Mouse (Mus musculus) heart, embryonic 10.5 days (tissue): Measurements from ENCODE around the gene Mpi. TPM values are rescaled to one million over a fixed set of nuclear protein-coding genes. Genes with fewer than 3 reads are reported as not detected.

Source experiments
- DNase-seq: peaks from one replicate; pipeline ENCODE4 v3.0.0-alpha.2; 2017; ENCODE audit warnings: low spot score
- H3K27ac ChIP-seq: fragments of 300-500 bp; sonication (generic); 2 replicates; pipeline ENCODE4 v1.5.1; 2016; ENCODE audit warnings: mild to moderate bottlenecking
- H3K27me3 ChIP-seq: fragments of 300-500 bp; sonication (generic); 2 replicates; pipeline ENCODE4 v1.6.1; 2016; ENCODE audit warnings: mild to moderate bottlenecking; ENCODE audit not compliant: poor library complexity, insufficient read depth, severe bottlenecking
- H3K36me3 ChIP-seq: fragments of 300-500 bp; sonication (generic); 2 replicates; pipeline ENCODE4 v1.6.1; 2016; ENCODE audit warnings: mild to moderate bottlenecking, moderate library complexity
- H3K4me1 ChIP-seq: fragments of 300-500 bp; sonication (generic); 2 replicates; pipeline ENCODE4 v1.6.1; 2016; ENCODE audit warnings: mild to moderate bottlenecking
- H3K4me3 ChIP-seq: fragments of 300-500 bp; sonication (generic); 2 replicates; pipeline ENCODE4 v1.5.1; 2016; ENCODE audit warnings: mild to moderate bottlenecking, moderate library complexity
- H3K9me3 ChIP-seq: fragments of 300-500 bp; sonication (generic); 2 replicates; pipeline ENCODE4 v1.6.1; 2016; ENCODE audit warnings: mild to moderate bottlenecking, moderate library complexity
- WGBS: fragments of 180-500 bp; shearing (Covaris S2); methylation state at CpG from one replicate; pipeline ENCODE4 v1.1.7; 2016; 5-methylcytosine and 5-hydroxymethylcytosine counted together
- polyA plus RNA-seq: library from polyadenylated mRNA; unstranded; fragments of >200 nt; fragmentation: Nextera tagmentation; extraction: Ambion mirVana; gene quantifications from 2 replicates; pipeline ENCODE4 v1.2.1, GENCODE M21; 2016

Gene Mpi
- polyA plus RNA-seq, 1 experiment from 2014 or later = 80.6 TPM

- Histone ChIP-seq H3K27ac (peak overlapping the region; percentile 85), H3K4me1 (peaks cover 53% of the 10 kb centered on the region), H3K27me3 (peaks cover 57% of the 10 kb centered on the region), H3K4me3 (peak overlapping the region; percentile 64), H3K9me3 (no peaks in the 10 kb centered on the region), H3K36me3 (no peaks in the 10 kb centered on the region)
- 3% methylated on average over 8 of the region's 8 CpGs for WGBS
- peak; percentile 97 for DNase-seq
Observed at GRCm38 (mm10) chr9:57505700-57506099, 46.9 kb downstream of the Mpi start.

DNA sequence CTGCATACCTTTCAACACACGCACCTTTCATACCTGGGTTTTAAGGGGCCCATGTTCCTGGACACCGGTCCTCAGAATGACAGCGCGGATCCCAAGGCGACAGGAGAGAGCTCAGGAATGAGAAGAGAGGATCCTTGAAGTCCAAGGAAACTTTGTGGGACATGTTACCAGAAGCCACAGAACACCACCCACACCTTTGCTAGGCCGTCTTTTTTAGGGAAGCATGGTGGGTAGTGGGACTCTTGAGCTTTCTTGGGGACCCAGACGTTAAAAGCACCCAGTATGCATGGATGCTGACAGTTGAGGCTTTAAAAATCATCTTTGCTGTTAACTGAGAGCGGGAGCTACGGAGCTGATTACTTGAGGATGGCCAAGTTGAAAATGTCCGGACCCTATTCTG lies 47.7 kb downstream of the Mpi start:
- WGBS = 39% methylated on average over 10 of the region's 10 CpGs
- no peaks in the 10 kb centered on the region for H3K9me3 ChIP-seq
- H3K27ac ChIP-seq = peak overlapping the region; percentile 85
- H3K36me3 ChIP-seq = no peaks in the 10 kb centered on the region
- H3K27me3 ChIP-seq = peaks cover 66% of the 10 kb centered on the region
- no peak for DNase-seq
- H3K4me1 ChIP-seq = peaks cover 53% of the 10 kb centered on the region
- H3K4me3 ChIP-seq = peak overlapping the region; percentile 64

- no peaks in the 10 kb centered on the region for H3K36me3 ChIP-seq
- peaks cover 71% of the 10 kb centered on the region for H3K27me3 ChIP-seq
- WGBS = under 1% methylated on average over 34 of the region's 34 CpGs
- peak overlapping the region; percentile 64 for H3K4me3 ChIP-seq
- no peak for DNase-seq
- peaks cover 53% of the 10 kb centered on the region for H3K4me1 ChIP-seq
- H3K27ac ChIP-seq = peak overlapping the region; percentile 85
- no peaks in the 10 kb centered on the region for H3K9me3 ChIP-seq
Observed at GRCm38 (mm10) chr9:57504381-57504700, 48.2 kb downstream of the Mpi start.

DNA sequence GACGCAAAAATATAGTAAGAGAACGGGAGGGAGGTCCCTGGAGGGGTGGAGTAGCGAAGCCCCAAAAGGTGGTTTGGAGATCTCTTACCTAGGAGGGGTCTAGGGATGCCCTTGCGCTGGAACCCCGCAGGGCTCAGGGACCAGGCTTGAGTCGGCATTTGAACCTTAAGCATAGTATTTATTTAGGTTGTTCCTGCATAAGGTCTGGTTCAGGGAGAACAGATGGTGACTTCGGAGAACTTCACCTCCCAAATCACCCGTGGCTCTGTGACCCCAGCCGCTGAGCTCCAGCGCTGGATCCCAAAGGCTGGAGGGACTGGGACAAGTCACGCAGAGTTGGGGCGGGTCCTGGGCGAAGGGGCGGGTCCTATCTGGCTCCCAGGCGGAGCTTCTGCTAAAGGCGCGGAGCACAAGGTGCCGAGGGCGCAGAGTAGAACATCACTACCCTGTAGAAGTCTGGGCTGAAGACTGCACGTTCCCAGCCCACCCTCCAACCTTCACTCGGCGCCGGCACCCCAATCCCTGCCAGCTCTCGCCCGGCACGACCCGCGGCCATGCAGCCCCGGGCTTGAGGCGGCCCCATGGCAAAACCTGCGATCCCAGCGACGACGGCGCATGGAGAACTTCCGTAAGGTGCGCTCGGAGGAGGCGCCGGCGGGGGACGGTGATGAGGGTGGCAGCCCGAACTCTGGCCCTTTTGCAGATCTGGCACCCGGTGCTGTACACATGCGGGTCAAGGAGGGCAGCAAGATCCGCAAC lies 48.8 kb downstream of the Mpi start, which contains the start of gene Rpp25:
Rpp25 (plus strand) TSS at position 405 of the 759 bp plus-strand sequence.
- H3K27ac ChIP-seq = peak within 1 kb of the TSS; percentile 85

GRCm38 (mm10) chr9:57502911-57503621 lies 49.5 kb downstream of the Mpi start:
- H3K4me3 ChIP-seq = peak overlapping the region; percentile 64
- WGBS = 3% methylated on average over 23 of the region's 23 CpGs

More for the DNA sequence above, 48.8 kb downstream of the Mpi start, which contains the start of gene Rpp25:
- 2% methylated on average over 45 of the region's 46 CpGs for WGBS
- DNase-seq = peak; percentile 85
- peaks cover 53% of the 10 kb centered on the region for H3K4me1 ChIP-seq
- peak within 1 kb of the TSS; percentile 64 for H3K4me3 ChIP-seq
- H3K9me3 ChIP-seq = no peaks in the 10 kb centered on the region
- no peaks in the 10 kb centered on the region for H3K36me3 ChIP-seq
- H3K27me3 ChIP-seq = peaks cover 76% of the 10 kb centered on the region

DNA sequence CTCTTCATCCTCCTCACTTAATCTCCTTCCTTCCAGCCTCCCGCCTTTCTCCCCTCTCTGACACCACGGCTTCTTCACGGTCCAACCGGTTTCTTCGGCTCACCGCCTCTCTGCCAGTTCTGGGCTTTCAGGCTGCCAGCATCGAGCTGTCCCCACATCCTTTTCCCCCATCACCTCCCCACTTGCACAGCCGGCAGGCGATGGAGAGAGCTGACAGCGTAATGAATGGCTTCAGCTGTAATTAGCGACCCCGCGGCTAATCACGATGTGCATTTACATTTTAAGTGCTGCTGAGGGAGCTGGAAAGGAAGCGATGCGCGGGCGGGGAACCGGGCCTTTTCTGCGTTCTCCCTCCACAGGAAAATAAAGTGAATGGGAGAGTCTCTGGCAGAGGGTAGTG lies 50.7 kb downstream of the Mpi start:
- WGBS = 4% methylated on average over 20 of the region's 20 CpGs
- no peaks in the 10 kb centered on the region for H3K9me3 ChIP-seq
- no peak for DNase-seq
- H3K4me1 ChIP-seq = peaks cover 53% of the 10 kb centered on the region
- peaks cover 93% of the 10 kb centered on the region for H3K27me3 ChIP-seq
- H3K27ac ChIP-seq = no peak overlapping the region
- H3K36me3 ChIP-seq = no peaks in the 10 kb centered on the region
- H3K4me3 ChIP-seq = peak overlapping the region; percentile 43

More at GRCm38 (mm10) chr9:57502911-57503621, 49.5 kb downstream of the Mpi start:
- H3K9me3 ChIP-seq = no peaks in the 10 kb centered on the region
- H3K27ac ChIP-seq = peak overlapping the region; percentile 85; the same call in 1 of the 2 replicates
- H3K36me3 ChIP-seq = no peaks in the 10 kb centered on the region
- peaks cover 53% of the 10 kb centered on the region for H3K4me1 ChIP-seq
- H3K27me3 ChIP-seq = peaks cover 84% of the 10 kb centered on the region
- no peak for DNase-seq

GRCm38 (mm10) chr9:57501452-57501851 lies 51.1 kb downstream of the Mpi start:
- no peaks in the 10 kb centered on the region for H3K36me3 ChIP-seq
- no peak overlapping the region for H3K27ac ChIP-seq
- H3K9me3 ChIP-seq = no peaks in the 10 kb centered on the region
- H3K4me3 ChIP-seq = peak overlapping the region; percentile 43
- DNase-seq = no peak
- 14% methylated on average over 13 of the region's 13 CpGs for WGBS
- peaks cover 93% of the 10 kb centered on the region for H3K27me3 ChIP-seq
- peaks cover 53% of the 10 kb centered on the region for H3K4me1 ChIP-seq

DNA sequence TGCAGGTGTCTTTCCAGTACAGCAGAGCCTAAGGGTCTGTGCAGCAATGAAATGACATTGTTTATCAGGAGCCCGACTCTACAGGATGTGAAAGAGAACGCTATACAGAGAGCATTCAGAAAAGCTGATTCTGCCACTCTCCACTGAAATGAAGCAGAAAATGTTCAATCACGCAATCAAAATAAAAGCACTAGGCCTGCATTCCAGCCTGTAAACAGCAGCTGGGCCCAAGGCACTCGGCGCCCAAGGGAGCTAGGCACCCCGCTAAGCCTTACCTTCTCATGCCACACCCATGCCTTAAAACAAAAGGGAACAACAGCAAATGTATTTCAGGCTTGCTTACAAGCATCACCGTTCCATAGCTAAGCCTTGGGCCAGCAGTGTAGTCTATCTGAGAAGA lies 54.0 kb downstream of the Mpi start:
- H3K36me3 ChIP-seq = no peaks in the 10 kb centered on the region
- peaks cover 24% of the 10 kb centered on the region for H3K4me1 ChIP-seq
- no peak for DNase-seq
- 55% methylated on average over 7 of the region's 7 CpGs for WGBS
- H3K9me3 ChIP-seq = no peaks in the 10 kb centered on the region
- H3K27ac ChIP-seq = no peak overlapping the region
- no peak overlapping the region for H3K4me3 ChIP-seq
- peaks cover 64% of the 10 kb centered on the region for H3K27me3 ChIP-seq

DNA sequence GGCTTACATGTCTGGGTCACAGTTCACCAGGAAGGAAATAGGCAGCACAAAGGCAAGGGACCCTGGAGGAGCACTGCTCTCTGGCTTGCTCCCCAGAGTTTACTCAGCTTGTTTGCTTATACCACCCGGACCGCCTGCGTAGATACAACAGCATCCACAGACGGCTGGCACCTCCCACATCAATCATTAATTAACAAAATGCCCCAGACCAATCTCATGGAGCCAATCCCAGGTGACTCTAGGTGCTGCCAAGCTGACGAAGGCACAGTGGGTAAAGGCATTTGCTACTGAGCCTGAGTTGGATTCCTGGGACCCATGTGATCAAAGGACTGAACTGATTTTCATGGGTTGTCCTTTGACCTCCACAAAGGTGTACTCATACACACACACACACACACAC lies 55.3 kb downstream of the Mpi start:
- no peak for DNase-seq
- Histone ChIP-seq H3K4me1 (peaks cover 11% of the 10 kb centered on the region), H3K36me3 (no peaks in the 10 kb centered on the region), H3K27ac (no peak overlapping the region), H3K27me3 (peaks cover 51% of the 10 kb centered on the region), H3K9me3 (no peaks in the 10 kb centered on the region), H3K4me3 (no peak overlapping the region)
- 77% methylated on average over 5 of the region's 5 CpGs for WGBS

- H3K36me3 ChIP-seq = no peaks in the 10 kb centered on the region
- H3K27ac ChIP-seq = no peak overlapping the region
- H3K9me3 ChIP-seq = no peaks in the 10 kb centered on the region
- DNase-seq = no peak
- peaks cover 28% of the 10 kb centered on the region for H3K27me3 ChIP-seq
- no peaks in the 10 kb centered on the region for H3K4me1 ChIP-seq
- H3K4me3 ChIP-seq = no peak overlapping the region
Observed at GRCm38 (mm10) chr9:57494970-57495369, 57.6 kb downstream of the Mpi start.

Other genes with a start within 250 kb of the Mpi start
- gene Ppcdc, start 112.6 kb downstream of the Mpi start, polyA plus RNA-seq = 21.3 and 21.5 TPM in 2 replicates
- gene Scamp5, start 84.7 kb downstream of the Mpi start, polyA plus RNA-seq = 11.3 and 11.4 TPM in 2 replicates
- gene Rpp25, start 48.7 kb downstream of the Mpi start, polyA plus RNA-seq = 15.0 and 16.5 TPM in 2 replicates
- 911 and 1,292 TPM in 2 replicates for gene Cox5a, start 31.5 kb downstream of the Mpi start, polyA plus RNA-seq
- gene Fam219b, start 15.2 kb downstream of the Mpi start, polyA plus RNA-seq = 14.2 and 14.9 TPM in 2 replicates
- 53.5 and 53.9 TPM in 2 replicates for gene Scamp2, start 8.2 kb upstream of the Mpi start, polyA plus RNA-seq
- gene Ulk3, start 36.7 kb upstream of the Mpi start, polyA plus RNA-seq = 17.4 and 21.8 TPM in 2 replicates
- 0.15 TPM in 1 of 2 replicates, not detected in the other for gene Cplx3, start 53.5 kb upstream of the Mpi start, polyA plus RNA-seq
- gene Lman1l, start 68.0 kb upstream of the Mpi start, polyA plus RNA-seq = not detected in 2 replicates
- 17.2 and 26.0 TPM in 2 replicates for gene Csk, start 100.9 kb upstream of the Mpi start, polyA plus RNA-seq
- gene Cyp1a2, start 130.9 kb upstream of the Mpi start, polyA plus RNA-seq = not detected in 2 replicates
- 0.05 TPM in 1 of 2 replicates, not detected in the other for gene Cyp1a1, start 135.2 kb upstream of the Mpi start, polyA plus RNA-seq
- gene Edc3, start 155.8 kb upstream of the Mpi start, polyA plus RNA-seq = 24.7 and 28.5 TPM in 2 replicates
- 70.6 and 79.7 TPM in 2 replicates for gene Clk3, start 213.1 kb upstream of the Mpi start, polyA plus RNA-seq